Mouse (Mus musculus) ES-E14 (cell line): Measurements from ENCODE around the gene Alkbh2. TPM values are rescaled to one million over a fixed set of nuclear protein-coding genes. Genes with fewer than 3 reads are reported as not detected.

ENCODE experiments used
- DNase-seq: peaks from one replicate; pipeline ENCODE4 v3.0.0-alpha.2; 2013; ENCODE audit warnings: low read depth, low spot score
- H3K27ac ChIP-seq: 2 replicates; pipeline ENCODE4 v1.5.1; 2012; ENCODE audit warnings: low read depth, mild to moderate bottlenecking, low read length, moderate library complexity, mixed read lengths; ENCODE audit not compliant: poor library complexity, insufficient read depth, severe bottlenecking
- H3K36me3 ChIP-seq: 2 replicates; pipeline ENCODE4 v1.6.1; 2012; ENCODE audit warnings: mild to moderate bottlenecking, low read length, moderate library complexity, mixed read lengths; ENCODE audit not compliant: control insufficient read depth, poor library complexity, insufficient read depth, severe bottlenecking
- H3K4me1 ChIP-seq, 2 experiments: fragments of 150-350 bp in 1 of 2; sonication (generic) in 1 of 2; 2 replicates each; pipeline ENCODE4 v1.6.1; 2012; ENCODE audit warnings: low read length in 2 of 2, mild to moderate bottlenecking in 1 of 2, mixed read lengths in 1 of 2; ENCODE audit not compliant: control insufficient read depth in 2 of 2, insufficient read depth in 2 of 2, poor library complexity in 1 of 2
- H3K4me3 ChIP-seq, 2 experiments: fragments of 150-350 bp in 1 of 2; sonication (generic) in 1 of 2; 2 replicates each; pipeline ENCODE4 v1.5.1; 2012; ENCODE audit warnings: low read length in 2 of 2, low read depth in 1 of 2, mild to moderate bottlenecking in 1 of 2, mixed read lengths in 1 of 2; ENCODE audit not compliant: insufficient read depth in 1 of 2, poor library complexity in 1 of 2, severe bottlenecking in 1 of 2
- H3K9ac ChIP-seq: 2 replicates; pipeline ENCODE4 v1.6.1; 2012; ENCODE audit warnings: low read depth, mild to moderate bottlenecking, low read length, mixed read lengths; ENCODE audit not compliant: poor library complexity, insufficient read depth, severe bottlenecking
- H3K9me3 ChIP-seq: fragments of 150-350 bp; sonication (generic); 2 replicates; pipeline ENCODE4 v1.6.1; 2012; ENCODE audit warnings: low read depth, mild to moderate bottlenecking, low read length; ENCODE audit not compliant: control insufficient read depth, insufficient read depth
- CHD2 ChIP-seq: IDR thresholded peaks from 2 replicates; pipeline ENCODE4 v1.6.1; 2014; ENCODE audit warnings: mild to moderate bottlenecking, low read depth, low read length, inconsistent platforms
- HCFC1 ChIP-seq: IDR thresholded peaks from 2 replicates; pipeline ENCODE4 v1.6.1; 2012; ENCODE audit warnings: low read length, inconsistent platforms, borderline replicate concordance; ENCODE audit not compliant: insufficient read depth
- MAFK ChIP-seq: IDR thresholded peaks from 2 replicates; pipeline ENCODE4 v1.6.1; 2014; ENCODE audit warnings: mild to moderate bottlenecking, low read depth, low read length, inconsistent platforms; ENCODE audit not compliant: insufficient read depth
- ZC3H11A ChIP-seq: IDR thresholded peaks from 2 replicates; pipeline ENCODE4 v1.6.1; 2012; ENCODE audit warnings: low read depth, mild to moderate bottlenecking, inconsistent platforms, low read length, borderline replicate concordance
- ZNF384 ChIP-seq: IDR thresholded peaks from 2 replicates; pipeline ENCODE4 v1.6.1; 2012; ENCODE audit warnings: low read depth, low read length, inconsistent platforms
- in situ Hi-C, 2 experiments: fragments of 600-800 bp; cut with MboI; formaldehyde crosslinking; loops; one replicate each; pipeline ENCODE4 v1.15.1; 2025; ENCODE audit warnings: low sequenced_read_pairs in 2 of 2, inconsistent platforms in 1 of 2; ENCODE audit not compliant: unreplicated experiment in 2 of 2
- total RNA-seq: library from RNA; depleted of rRNA; stranded (reverse); fragments of 300-350 nt; gene quantifications from 2 replicates; pipeline ENCODE4 v1.2.3, GENCODE M21; 2012; rRNA removed

The Alkbh2 gene
- total RNA-seq, 1 experiment, result 26.7 TPM

- TF ChIP-seq MAFK (no peak), ZC3H11A (no peak), CHD2 (no peak), ZNF384 (no peak), HCFC1 (no peak)
- in situ Hi-C loops, result no loop called here
- Histone ChIP-seq H3K36me3 (no peaks in the 10 kb centered on the region), H3K27ac (no peak overlapping the region; the same call in 1 of the 2 replicates), H3K9me3 (no peaks in the 10 kb centered on the region), H3K9ac (peak overlapping the region; percentile 68; the same call in 1 of the 2 replicates), H3K4me3 (peak overlapping the region; percentile 66 to 84), H3K4me1 (peaks cover 0 to 3% of the 10 kb centered on the region in 2 experiments; a peak in 1 of 4 replicates)
- no peak for DNase-seq
Measured at GRCm38 (mm10) chr5:114090421-114091013, 37.5 kb downstream of the Alkbh2 start.

DNA sequence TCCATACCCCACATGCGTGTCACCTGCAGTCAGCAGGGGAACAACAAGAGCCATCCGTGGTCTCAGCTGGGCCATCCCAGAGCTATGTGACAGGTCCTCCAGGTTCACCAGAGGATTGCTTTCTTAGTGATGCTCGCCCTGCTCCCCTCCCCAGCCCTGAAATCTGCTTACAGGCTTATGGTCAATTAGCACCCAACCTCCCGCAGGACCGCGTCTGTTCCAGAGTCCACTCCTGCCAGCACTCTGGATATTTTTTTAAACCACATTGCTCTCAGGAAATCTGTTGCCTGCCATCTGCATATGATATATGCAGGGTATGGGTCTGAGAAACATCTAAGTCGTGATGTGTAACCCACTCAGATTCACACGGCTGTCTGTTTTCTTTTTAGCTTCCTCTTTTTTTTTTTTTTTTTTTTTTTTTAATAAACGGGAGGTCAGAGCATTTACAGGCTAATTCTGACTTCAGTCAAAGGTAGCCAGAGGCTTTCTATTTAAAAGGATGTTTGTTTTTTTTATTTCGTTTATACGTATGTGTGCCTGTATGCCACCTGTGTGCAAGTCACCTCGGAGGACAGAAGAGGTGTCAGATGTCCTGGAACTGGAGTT is 40.0 kb downstream of the Alkbh2 start:
- H3K9me3 ChIP-seq, result no peaks in the 10 kb centered on the region
- in situ Hi-C loops, result no loop called here
- no peaks in the 10 kb centered on the region for H3K36me3 ChIP-seq
- H3K4me1 ChIP-seq, result peaks cover 0 to 3% of the 10 kb centered on the region in 2 experiments; a peak in 1 of 4 replicates
- DNase-seq, result no peak
- no peak overlapping the region for H3K27ac ChIP-seq
- H3K9ac ChIP-seq, result no peak overlapping the region
- TF ChIP-seq MAFK (no peak), CHD2 (no peak), ZNF384 (no peak), ZC3H11A (no peak), HCFC1 (no peak)
- H3K4me3 ChIP-seq, result no peak overlapping the region

DNA sequence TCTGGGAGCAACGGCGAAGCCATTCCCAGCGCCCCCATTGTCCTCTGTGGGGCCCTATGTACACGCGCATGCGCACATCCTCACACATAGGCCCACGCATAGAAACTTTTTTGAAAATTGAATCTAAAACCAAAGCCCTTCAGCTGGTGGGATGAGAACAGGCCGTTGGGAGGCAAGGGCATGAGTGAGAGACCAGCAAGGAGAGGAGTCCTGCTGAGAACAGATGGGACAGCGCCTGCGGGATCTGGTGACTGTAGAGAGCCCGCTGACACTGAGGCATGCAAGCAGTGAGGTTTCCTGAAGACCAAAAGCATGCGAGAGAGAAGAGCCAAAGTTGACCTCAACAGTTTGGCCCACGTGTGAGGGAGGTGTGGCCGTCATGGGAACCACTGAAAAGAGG is 42.5 kb downstream of the Alkbh2 start:
- in situ Hi-C loops, result no loop called here
- no peak for DNase-seq
- Histone ChIP-seq H3K9ac (no peak overlapping the region), H3K9me3 (no peaks in the 10 kb centered on the region), H3K27ac (no peak overlapping the region), H3K36me3 (no peaks in the 10 kb centered on the region), H3K4me1 (no peaks in the 10 kb centered on the region), H3K4me3 (no peak overlapping the region)
- TF ChIP-seq ZC3H11A (no peak), ZNF384 (no peak), MAFK (no peak), HCFC1 (no peak), CHD2 (no peak)

DNA sequence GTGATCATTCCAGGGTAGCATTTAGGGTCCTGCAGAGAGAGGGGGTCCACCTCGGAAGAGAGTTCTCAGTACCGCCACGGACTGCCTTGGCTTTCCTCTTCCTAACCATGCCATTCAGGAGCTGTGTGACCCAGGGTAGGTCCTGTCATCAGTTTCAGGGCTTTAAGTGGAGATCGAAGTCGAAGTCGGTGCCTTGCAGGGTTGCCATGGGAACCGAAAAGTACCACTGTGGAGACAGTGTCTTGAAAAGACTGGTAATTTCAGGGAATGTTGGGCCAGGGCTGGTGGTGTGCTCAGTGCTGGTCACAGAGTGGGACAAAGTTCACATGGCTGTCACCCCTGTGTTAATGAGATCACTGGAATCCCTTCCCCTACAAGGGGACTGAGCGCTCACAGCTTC is 51.0 kb downstream of the Alkbh2 start:
- H3K9ac ChIP-seq, result no peak overlapping the region
- no peaks in the 10 kb centered on the region for H3K36me3 ChIP-seq
- TF ChIP-seq MAFK, result no peak
- no peak for TF ChIP-seq CHD2
- no peak for TF ChIP-seq ZNF384
- TF ChIP-seq HCFC1, result no peak
- TF ChIP-seq ZC3H11A, result no peak
- no peak overlapping the region for H3K27ac ChIP-seq
- in situ Hi-C loops, result no loop called here
- no peak for DNase-seq
- H3K4me3 ChIP-seq, result no peak overlapping the region
- H3K9me3 ChIP-seq, result no peaks in the 10 kb centered on the region
- H3K4me1 ChIP-seq, result no peaks in the 10 kb centered on the region

Other genes starting within 250 kb of the Alkbh2 start
- gene Coro1c, start 219.5 kb downstream of the Alkbh2 start, total RNA-seq, result 150 TPM in 2 replicates
- gene Ssh1, start 134.3 kb downstream of the Alkbh2 start, total RNA-seq, result 11.8 and 13.4 TPM in 2 replicates
- 0.16 and 0.18 TPM in 2 replicates for gene Dao, start 124.5 kb downstream of the Alkbh2 start, total RNA-seq
- 15.8 and 21.4 TPM in 2 replicates for gene Usp30, start 62.8 kb downstream of the Alkbh2 start, total RNA-seq
- 3.3 and 4.9 TPM in 2 replicates for gene Svop, start 36.6 kb downstream of the Alkbh2 start, total RNA-seq
- gene Ung, start 2.2 kb upstream of the Alkbh2 start, total RNA-seq, result 67.9 and 71.6 TPM in 2 replicates
- gene Acacb, start 18.3 kb upstream of the Alkbh2 start, total RNA-seq, result 10.5 and 16.9 TPM in 2 replicates
- gene Foxn4, start 145.6 kb upstream of the Alkbh2 start, total RNA-seq, result 7.5 and 10.7 TPM in 2 replicates
- gene Myo1h, start 160.9 kb upstream of the Alkbh2 start, total RNA-seq, result 3.6 and 5.6 TPM in 2 replicates